Mouse (Mus musculus) erythroblast, adult 5-6 weeks (primary cell): ENCODE measurements around the gene Plxna4. TPM values are rescaled to one million over a fixed set of nuclear protein-coding genes. Genes with fewer than 3 reads are reported as not detected.

Source experiments
- ATAC-seq: replicated peaks from 2 replicates; pipeline ENCODE4 v1.8.0; 2016; ENCODE audit warnings: moderate number of reproducible peaks, mild to moderate bottlenecking, moderate TSS enrichment, inconsistent platforms; ENCODE audit not compliant: poor library complexity, low FRiP score, severe bottlenecking
- total RNA-seq, 2 experiments: library from RNA; stranded (forward) in 1 of 2; stranded (reverse) in 1 of 2; fragments of 150-400 nt in 1 of 2; fragments of 200-764, 138-1000 nt in 1 of 2; gene quantifications; 2 replicates each; pipeline versions ENCODE4 v1.2.3 to v1.2.4; 2015 to 2017; ENCODE audit warnings: low replicate concordance in 2 of 2

The Plxna4 gene
- total RNA-seq, 2 experiments from 2014 or later = 0.09 TPM; not detected in 1

GRCm38 (mm10) chr6:32315011-32315450 is 273.0 kb downstream of the Plxna4 start:
- ATAC-seq = no peak

- no peak for ATAC-seq
Observed at GRCm38 (mm10) chr6:32309147-32309546, 278.8 kb downstream of the Plxna4 start.

- no peak for ATAC-seq
Observed at GRCm38 (mm10) chr6:32300611-32301010, 287.4 kb downstream of the Plxna4 start.

GRCm38 (mm10) chr6:32281457-32281856 is 306.5 kb downstream of the Plxna4 start:
- ATAC-seq = no peak

- no peak for ATAC-seq
Observed at GRCm38 (mm10) chr6:32280728-32281127, 307.3 kb downstream of the Plxna4 start.

GRCm38 (mm10) chr6:32271463-32271862 is 316.5 kb downstream of the Plxna4 start:
- no peak for ATAC-seq

GRCm38 (mm10) chr6:32266085-32266484 is 321.9 kb downstream of the Plxna4 start:
- ATAC-seq = no peak

GRCm38 (mm10) chr6:32261339-32261738 is 326.7 kb downstream of the Plxna4 start:
- no peak for ATAC-seq

- no peak for ATAC-seq
Observed at GRCm38 (mm10) chr6:32260341-32260740, 327.7 kb downstream of the Plxna4 start.

GRCm38 (mm10) chr6:32255191-32255590 is 332.8 kb downstream of the Plxna4 start:
- no peak for ATAC-seq

GRCm38 (mm10) chr6:32252168-32252567 is 335.8 kb downstream of the Plxna4 start:
- ATAC-seq = no peak

GRCm38 (mm10) chr6:32251674-32252073 is 336.3 kb downstream of the Plxna4 start:
- no peak for ATAC-seq

- ATAC-seq = no peak
Observed at GRCm38 (mm10) chr6:32246036-32246435, 342.0 kb downstream of the Plxna4 start.

GRCm38 (mm10) chr6:32243040-32243439 is 345.0 kb downstream of the Plxna4 start:
- ATAC-seq = no peak

- ATAC-seq = no peak
Observed at GRCm38 (mm10) chr6:32231383-32231782, 356.6 kb downstream of the Plxna4 start.

GRCm38 (mm10) chr6:32226636-32227035 is 361.4 kb downstream of the Plxna4 start:
- ATAC-seq = no peak

- no peak for ATAC-seq
Observed at GRCm38 (mm10) chr6:32224007-32224703, 363.8 kb downstream of the Plxna4 start.

GRCm38 (mm10) chr6:32220765-32221164 is 367.2 kb downstream of the Plxna4 start:
- no peak for ATAC-seq

- no peak for ATAC-seq
Observed at GRCm38 (mm10) chr6:32218544-32218943, 369.4 kb downstream of the Plxna4 start.

- no peak for ATAC-seq
Observed at GRCm38 (mm10) chr6:32212439-32212838, 375.6 kb downstream of the Plxna4 start.

GRCm38 (mm10) chr6:32210139-32210538 is 377.9 kb downstream of the Plxna4 start:
- ATAC-seq = no peak

GRCm38 (mm10) chr6:32208951-32209350 is 379.0 kb downstream of the Plxna4 start:
- ATAC-seq = no peak
